Mouse (Mus musculus) erythroblast, embryonic 14.5 days (primary cell): ENCODE measurements around the gene St5.

Source experiments
- GATA1 ChIP-seq: IDR thresholded peaks from 2 replicates; pipeline ENCODE4 v1.6.1; 2012; ENCODE audit warnings: low read length, inconsistent platforms, mixed read lengths
- TAL1 ChIP-seq: IDR thresholded peaks from 3 replicates; pipeline ENCODE4 v1.6.1; 2012; ENCODE audit warnings: low read length, inconsistent platforms, mixed read lengths

DNA sequence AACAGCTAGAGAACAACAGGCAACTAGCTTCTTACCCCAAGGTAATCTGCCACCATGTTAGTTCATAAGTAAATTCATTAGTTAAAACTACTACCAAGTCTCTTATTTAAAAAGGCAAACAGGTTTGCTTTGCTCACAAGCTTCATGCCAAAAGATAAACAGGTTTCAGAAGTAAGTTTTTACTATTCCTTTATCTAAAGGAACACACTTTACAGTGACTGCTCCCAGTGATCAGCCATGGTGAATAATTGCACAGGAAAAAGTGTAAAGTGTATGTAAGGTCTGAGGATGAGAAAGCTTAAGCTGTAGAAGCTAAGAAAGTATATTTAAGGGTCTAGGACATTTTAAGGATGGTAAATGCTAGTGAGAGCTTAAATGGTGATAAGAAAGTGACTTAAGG, 109.4 kb downstream of the St5 start:
- TF ChIP-seq GATA1 (no peak), TAL1 (no peak)
